26 mouse cellular contexts compared by ENCODE assay signal in the genomic region with DNA sequence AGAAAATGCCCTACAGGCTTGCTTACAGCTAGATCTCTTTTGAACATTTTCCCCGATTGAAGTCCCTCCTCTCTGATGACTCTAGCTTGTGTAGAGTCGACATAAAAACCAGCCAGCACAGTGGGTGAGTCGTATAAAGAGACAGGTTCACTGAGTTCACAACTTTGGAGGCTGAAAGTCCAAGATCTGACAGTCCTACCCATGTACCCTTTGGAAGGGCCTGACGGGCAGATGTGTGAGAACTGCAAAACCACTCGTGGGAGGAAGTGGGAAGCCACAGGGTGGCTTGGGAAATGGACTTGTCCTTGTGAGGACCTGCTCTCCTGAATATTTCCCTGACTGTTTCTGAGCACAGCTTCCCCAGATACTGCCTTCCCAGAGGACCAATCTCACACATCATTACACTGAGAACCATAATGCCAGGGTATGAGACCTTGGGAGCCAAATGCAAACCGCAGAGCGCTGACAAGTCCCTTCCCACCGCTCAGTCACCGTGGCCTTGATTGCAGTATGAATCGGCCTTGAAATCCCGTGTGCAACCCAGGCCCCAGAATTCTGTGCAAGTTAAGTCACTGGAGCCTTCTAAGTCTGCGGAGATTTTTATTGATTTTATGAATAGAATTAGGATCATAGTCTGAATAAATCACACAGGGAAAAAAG.
DNase-seq lines count a peak whose midpoint lies in the region; ATAC-seq and TF ChIP-seq lines count a peak whose summit lies in the region.
"Had no signal": no experiment of that assay in that cellular context is flagged by ENCODE, and none has a peak within 500 bp of the region (broad histone marks: within the 10 kb centered on the region; RNA-seq: fewer than 3 reads in every experiment).

No protein-coding gene starts in this region.

- 78% methylated on average over 12 of the region's 12 CpGs for WGBS in kidney, postnatal 0 days

- TF ChIP-seq POLR2A in brain, embryonic 14.5 days (IDR thresholded peaks at IDR 0.05; ENCODE audit: borderline replicate concordance, extremely low read depth, insufficient read depth, insufficient read length, poor library complexity, severe bottlenecking), result no peak

- ATAC-seq in kidney, postnatal 0 days (replicated peaks; ENCODE audit: low FRiP score, low read depth), result peak; percentile 66; the same call in 1 of the 2 replicates
- ATAC-seq: forebrain, embryonic 14.5 days; intestine, postnatal 0 days; liver, postnatal 0 days; midbrain, embryonic 15.5 days had no signal

- no peak overlapping the region for H3K4me2 ChIP-seq in kidney, postnatal 0 days (ENCODE audit: low read length)
- H3K4me2 ChIP-seq: embryonic facial prominence, embryonic 15.5 days; heart, embryonic 11.5 days; hindbrain, embryonic 12.5 days; midbrain, embryonic 15.5 days; neural tube, embryonic 13.5 days; stomach, embryonic 15.5 days had no signal

- H3K36me3 ChIP-seq in kidney, postnatal 0 days (ENCODE audit: insufficient read depth, low read length), result no peaks in the 10 kb centered on the region
- H3K36me3 ChIP-seq: embryonic facial prominence, embryonic 15.5 days; hindbrain, embryonic 12.5 days; midbrain, embryonic 15.5 days; neural tube, embryonic 13.5 days; stomach, embryonic 15.5 days had no signal

- H3K9me3 ChIP-seq in kidney, postnatal 0 days (replicated peaks; ENCODE audit: low read length), result no peaks in the 10 kb centered on the region
- H3K9me3 ChIP-seq: embryonic facial prominence, embryonic 15.5 days; hindbrain, embryonic 12.5 days; midbrain, embryonic 15.5 days; stomach, embryonic 15.5 days had no signal

- no peak for DNase-seq in kidney, postnatal 0 days (ENCODE audit: low spot score)
- no peak for DNase-seq in kidney, adult 8-10 months
- DNase-seq in 416B (ENCODE audit: low read depth), result peak; percentile 26
- peak; percentile 88 for DNase-seq in adrenal gland, adult 2 months
- peak; percentile 17 for DNase-seq in brain, embryonic 14.5 days (ENCODE audit: low read depth)
- no peak for DNase-seq in frontal cortex, adult 2 months (ENCODE audit: extremely low spot score in 1 of 2, low spot score in 1 of 2)
- DNase-seq in c-Kit-positive CD71-positive TER-119-positive erythroid progenitor cells, embryonic 14.5 days (ENCODE audit: low spot score), result no peak
- no peak for DNase-seq in retina, postnatal 1 day
- DNase-seq: cerebellum, adult 2 months; cerebellum, postnatal 25 days; embryo, embryonic 11 days; gastrocnemius, postnatal 10 days; heart, adult 11 months; layer of hippocampus, postnatal 36 days; liver, postnatal 0 days; lung, postnatal 10 days; thymus, postnatal 25 days had no signal

- no peak overlapping the region for H3K9ac ChIP-seq in kidney, postnatal 0 days (ENCODE audit: low read depth, low read length)
- H3K9ac ChIP-seq: embryonic facial prominence, embryonic 15.5 days; hindbrain, embryonic 12.5 days; liver, postnatal 0 days; midbrain, embryonic 15.5 days; neural tube, embryonic 13.5 days; stomach, embryonic 15.5 days had no signal

- no peak overlapping the region for H3K27ac ChIP-seq in kidney, postnatal 0 days
- H3K27ac ChIP-seq: embryonic facial prominence, embryonic 15.5 days; hindbrain, embryonic 12.5 days; midbrain, embryonic 15.5 days; neural tube, embryonic 13.5 days; stomach, embryonic 15.5 days had no signal

- no peak overlapping the region for H3K4me3 ChIP-seq in kidney, postnatal 0 days (replicated peaks; ENCODE audit: low read depth, low read length)
- H3K4me3 ChIP-seq: embryonic facial prominence, embryonic 15.5 days; hindbrain, embryonic 12.5 days; megakaryocyte, embryonic 14.5 days; midbrain, embryonic 15.5 days; neural tube, embryonic 13.5 days; stomach, embryonic 15.5 days had no signal

- no peaks in the 10 kb centered on the region for H3K4me1 ChIP-seq in kidney, postnatal 0 days (replicated peaks; ENCODE audit: insufficient read depth, low read length)
- H3K4me1 ChIP-seq: embryonic facial prominence, embryonic 15.5 days; hindbrain, embryonic 12.5 days; midbrain, embryonic 15.5 days; neural tube, embryonic 13.5 days; stomach, embryonic 15.5 days had no signal

- TF ChIP-seq CTCF in kidney, postnatal 0 days (IDR thresholded peaks at IDR 0.05; ENCODE audit: low read depth), result no peak
- TF ChIP-seq CTCF in brain, embryonic 14.5 days (IDR thresholded peaks at IDR 0.05; ENCODE audit: borderline replicate concordance, extremely low read depth, insufficient read depth, insufficient read length), result no peak

- no peaks in the 10 kb centered on the region for H3K27me3 ChIP-seq in kidney, postnatal 0 days (ENCODE audit: insufficient read depth, low read length)
- H3K27me3 ChIP-seq: embryonic facial prominence, embryonic 15.5 days; hindbrain, embryonic 12.5 days; midbrain, embryonic 15.5 days; neural tube, embryonic 13.5 days; stomach, embryonic 15.5 days had no signal

Comparison
In these comparisons a context has a peak if more than half of its experiments do, and no peak if none do; other contexts are left out.
1. DNase-seq: peak in 416B (single experiment), adrenal gland, adult 2 months (single experiment) and brain, embryonic 14.5 days (single experiment); none in kidney, postnatal 0 days (single experiment), kidney, adult 8-10 months (0 of 2), frontal cortex, adult 2 months (0 of 2), c-Kit-positive CD71-positive TER-119-positive erythroid progenitor cells, embryonic 14.5 days (single experiment) and retina, postnatal 1 day (single experiment).